Mouse (Mus musculus): ENCODE results near the gene Sox5.

The Sox5 gene

GRCm38 (mm10) chr6:144584854-144585253, 196.9 kb downstream of the Sox5 start:
- no peak for DNase-seq (ENCODE audit: low read depth in 2 of 2, low spot score in 2 of 2)

GRCm38 (mm10) chr6:144584074-144584840, 197.5 kb downstream of the Sox5 start:
- no peak for DNase-seq (ENCODE audit: low read depth in 2 of 2, low spot score in 2 of 2)

GRCm38 (mm10) chr6:144579301-144579700, 202.5 kb downstream of the Sox5 start:
- DNase-seq (ENCODE audit: low read depth in 2 of 2, low spot score in 2 of 2): no peak

- no peak for DNase-seq (ENCODE audit: low read depth in 2 of 2, low spot score in 2 of 2)
These were observed 210.9 kb downstream of the Sox5 start for GRCm38 (mm10) chr6:144570850-144571249.

GRCm38 (mm10) chr6:144565827-144566226, 215.9 kb downstream of the Sox5 start:
- DNase-seq (ENCODE audit: low read depth in 2 of 2, low spot score in 2 of 2): no peak

GRCm38 (mm10) chr6:144561718-144562117, 220.1 kb downstream of the Sox5 start:
- DNase-seq (ENCODE audit: low read depth in 2 of 2, low spot score in 2 of 2): no peak

GRCm38 (mm10) chr6:144560211-144560610, 221.6 kb downstream of the Sox5 start:
- DNase-seq (ENCODE audit: low read depth in 2 of 2, low spot score in 2 of 2): no peak

GRCm38 (mm10) chr6:144553476-144553875, 228.3 kb downstream of the Sox5 start:
- DNase-seq (ENCODE audit: low read depth in 2 of 2, low spot score in 2 of 2): no peak

GRCm38 (mm10) chr6:144548991-144549390, 232.8 kb downstream of the Sox5 start:
- no peak for DNase-seq (ENCODE audit: low read depth in 2 of 2, low spot score in 2 of 2)

GRCm38 (mm10) chr6:144547141-144547540, 234.6 kb downstream of the Sox5 start:
- no peak for DNase-seq (ENCODE audit: low read depth in 2 of 2, low spot score in 2 of 2)

GRCm38 (mm10) chr6:144545549-144545948, 236.2 kb downstream of the Sox5 start:
- DNase-seq (ENCODE audit: low read depth in 2 of 2, low spot score in 2 of 2): no peak

- peak; percentile 6 to 15 for DNase-seq (ENCODE audit: low read depth in 2 of 2, low spot score in 2 of 2)
These were observed 240.5 kb downstream of the Sox5 start for GRCm38 (mm10) chr6:144541316-144541715.

- no peak for DNase-seq (ENCODE audit: low read depth in 2 of 2, low spot score in 2 of 2)
These were observed 242.2 kb downstream of the Sox5 start for GRCm38 (mm10) chr6:144539439-144540192.

GRCm38 (mm10) chr6:144523479-144523878, 258.3 kb downstream of the Sox5 start:
- no peak for DNase-seq (ENCODE audit: low read depth in 2 of 2, low spot score in 2 of 2)

- DNase-seq (ENCODE audit: low read depth in 2 of 2, low spot score in 2 of 2): no peak
These were observed 263.0 kb downstream of the Sox5 start for GRCm38 (mm10) chr6:144518811-144519210.

- no peak for DNase-seq (ENCODE audit: low read depth in 2 of 2, low spot score in 2 of 2)
These were observed 265.9 kb downstream of the Sox5 start for GRCm38 (mm10) chr6:144515905-144516304.

GRCm38 (mm10) chr6:144513761-144514160, 268.0 kb downstream of the Sox5 start:
- DNase-seq (ENCODE audit: low read depth in 2 of 2, low spot score in 2 of 2): no peak

- no peak for DNase-seq (ENCODE audit: low read depth in 2 of 2, low spot score in 2 of 2)
These were observed 269.9 kb downstream of the Sox5 start for GRCm38 (mm10) chr6:144511925-144512324.

GRCm38 (mm10) chr6:144510147-144510546, 271.6 kb downstream of the Sox5 start:
- DNase-seq (ENCODE audit: low read depth in 2 of 2, low spot score in 2 of 2): no peak

GRCm38 (mm10) chr6:144504197-144504551, 277.6 kb downstream of the Sox5 start:
- DNase-seq (ENCODE audit: low read depth in 2 of 2, low spot score in 2 of 2): no peak

- no peak for DNase-seq (ENCODE audit: low read depth in 2 of 2, low spot score in 2 of 2)
These were observed 278.2 kb downstream of the Sox5 start for GRCm38 (mm10) chr6:144503399-144504196.

GRCm38 (mm10) chr6:144501439-144501838, 280.3 kb downstream of the Sox5 start:
- no peak for DNase-seq (ENCODE audit: low read depth in 2 of 2, low spot score in 2 of 2)

Data from CD8-positive naive resting alpha-beta T cell, adult 2 months (primary cell).